Mouse (Mus musculus) T-helper 1 cell (primary cell): Measurements from ENCODE around the gene Adat3.

Source experiments
- in situ Hi-C: fragments of 300-600 bp; cut with MboI, MseI; formaldehyde crosslinking; loops from one replicate; pipeline ENCODE4 v1.15.1; 2025; ENCODE audit warnings: high pct_unique_total_duplicates

Adat3 gene

GRCm38 (mm10) chr10:80650392-80650791 is 47.7 kb downstream of the Adat3 start:
- in situ Hi-C loops: no loop called here

DNA sequence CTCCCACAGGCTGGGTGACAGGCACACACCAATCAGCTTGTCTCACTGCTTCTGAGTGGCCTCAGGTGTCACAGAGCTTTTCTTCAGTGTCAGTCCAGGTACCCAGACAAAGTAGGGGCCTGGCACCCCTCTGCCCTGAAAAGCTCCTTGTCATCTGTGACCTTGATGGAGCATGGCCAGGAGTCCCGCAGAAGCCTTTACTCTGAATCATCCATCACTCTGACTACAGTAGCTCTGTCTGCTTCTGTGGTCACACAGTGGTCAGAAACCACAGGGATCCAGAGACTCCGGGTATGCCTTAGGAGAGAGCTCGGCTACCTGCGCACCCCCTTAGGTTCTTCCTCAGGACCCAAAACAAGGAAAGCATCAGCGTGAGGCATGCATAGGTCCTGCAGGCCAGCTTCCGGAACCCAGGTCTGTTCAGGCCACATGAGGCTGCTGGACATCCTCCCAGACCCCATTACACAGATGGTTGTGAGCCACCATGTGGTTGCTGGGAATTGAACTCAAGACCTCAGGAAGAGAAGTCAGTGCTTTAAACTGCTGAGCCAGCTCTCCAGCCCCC is 50.6 kb downstream of the Adat3 start:
- in situ Hi-C loops: no loop called here

DNA sequence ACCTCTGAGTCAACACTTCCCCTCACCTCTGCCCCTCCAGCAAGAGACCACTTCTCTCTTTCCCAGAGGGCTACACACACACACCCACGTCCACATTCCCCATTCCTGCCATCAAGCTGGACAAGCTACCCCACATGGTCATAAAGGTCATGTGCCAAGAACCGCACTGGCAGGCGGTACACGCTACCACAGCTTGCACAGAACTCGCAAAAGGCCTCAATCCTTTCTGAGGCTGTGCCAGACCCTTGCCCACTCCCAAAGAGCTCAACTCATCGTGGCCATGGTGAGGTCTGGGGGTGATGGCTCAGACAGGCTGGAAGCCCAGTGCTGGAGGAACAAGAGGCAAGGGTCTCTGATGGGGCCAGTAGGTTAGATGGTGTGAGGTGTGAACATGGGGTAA is 52.2 kb downstream of the Adat3 start:
- in situ Hi-C loops: no loop called here

DNA sequence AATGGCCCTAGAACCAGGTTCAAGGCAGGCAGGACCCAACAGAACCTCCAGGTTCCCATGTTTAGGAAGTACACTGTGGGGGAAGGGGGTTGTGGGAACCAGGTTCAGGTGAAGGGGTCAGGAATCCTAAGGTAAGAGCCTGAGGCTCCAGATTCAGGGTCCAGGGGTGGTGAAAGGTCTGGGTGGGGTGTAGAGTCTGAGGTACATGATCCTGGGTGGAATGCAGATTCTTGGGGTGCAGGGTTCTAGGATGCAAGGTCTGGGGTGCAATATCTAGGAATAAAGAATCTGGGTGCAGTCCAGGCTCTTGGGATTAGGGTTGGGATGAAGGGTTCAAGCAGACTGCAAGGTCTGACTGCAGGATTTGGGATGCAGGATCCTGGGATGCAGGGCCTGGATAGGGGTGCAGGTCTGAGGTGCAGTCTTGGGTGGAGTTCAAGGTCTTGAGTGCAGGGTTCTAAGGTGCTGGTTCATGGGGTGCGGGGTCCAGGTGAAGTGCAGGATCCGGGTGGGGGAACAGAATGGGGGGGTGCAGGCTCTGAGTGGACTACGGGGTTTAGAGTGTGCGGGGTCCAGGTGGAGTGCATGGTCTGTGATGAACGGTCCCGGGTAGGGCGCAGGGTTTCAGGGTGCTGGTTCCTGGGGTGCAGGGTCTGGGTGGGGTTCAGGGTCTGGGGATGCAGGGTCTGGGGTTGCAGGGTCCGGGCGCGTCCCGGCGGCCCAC is 52.9 kb downstream of the Adat3 start:
- in situ Hi-C loops: no loop called here

DNA sequence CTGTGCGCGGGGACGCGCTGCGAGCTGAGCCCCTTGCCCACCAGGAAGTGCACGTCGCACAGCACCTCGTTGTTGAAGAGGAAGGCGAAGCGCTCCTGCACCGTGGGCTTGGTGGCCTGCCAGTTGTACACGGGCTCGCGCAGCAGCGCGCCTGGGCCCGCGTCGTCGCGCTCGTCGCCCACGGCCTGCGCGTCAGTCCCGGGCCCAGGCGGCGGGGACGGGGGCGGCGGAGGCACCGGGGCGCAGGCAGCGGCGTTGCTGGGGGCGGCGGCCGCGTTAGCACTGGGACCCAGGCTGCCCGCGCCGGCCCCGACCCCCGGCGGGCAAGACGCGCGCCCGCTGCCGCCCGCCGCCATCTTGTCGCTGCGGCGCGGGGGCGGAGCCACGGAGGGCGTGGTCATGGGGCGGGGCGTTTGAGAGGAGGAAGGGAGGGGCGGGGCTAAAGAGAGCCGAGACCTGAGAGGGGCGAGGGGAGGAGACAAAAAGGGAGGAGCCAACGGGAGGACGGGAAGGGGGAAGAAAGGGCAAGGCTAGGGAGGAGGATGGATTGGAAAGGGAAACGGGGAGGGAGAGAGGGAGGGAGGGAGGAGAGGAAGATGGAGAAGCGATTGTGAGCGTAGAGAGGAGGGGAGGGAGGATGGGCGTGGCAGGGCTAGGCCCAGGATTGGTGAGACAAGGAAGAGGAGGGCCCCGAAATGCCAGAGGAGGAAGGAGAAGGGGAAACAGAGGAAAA is 53.6 kb downstream of the Adat3 start:
- in situ Hi-C loops: no loop called here

DNA sequence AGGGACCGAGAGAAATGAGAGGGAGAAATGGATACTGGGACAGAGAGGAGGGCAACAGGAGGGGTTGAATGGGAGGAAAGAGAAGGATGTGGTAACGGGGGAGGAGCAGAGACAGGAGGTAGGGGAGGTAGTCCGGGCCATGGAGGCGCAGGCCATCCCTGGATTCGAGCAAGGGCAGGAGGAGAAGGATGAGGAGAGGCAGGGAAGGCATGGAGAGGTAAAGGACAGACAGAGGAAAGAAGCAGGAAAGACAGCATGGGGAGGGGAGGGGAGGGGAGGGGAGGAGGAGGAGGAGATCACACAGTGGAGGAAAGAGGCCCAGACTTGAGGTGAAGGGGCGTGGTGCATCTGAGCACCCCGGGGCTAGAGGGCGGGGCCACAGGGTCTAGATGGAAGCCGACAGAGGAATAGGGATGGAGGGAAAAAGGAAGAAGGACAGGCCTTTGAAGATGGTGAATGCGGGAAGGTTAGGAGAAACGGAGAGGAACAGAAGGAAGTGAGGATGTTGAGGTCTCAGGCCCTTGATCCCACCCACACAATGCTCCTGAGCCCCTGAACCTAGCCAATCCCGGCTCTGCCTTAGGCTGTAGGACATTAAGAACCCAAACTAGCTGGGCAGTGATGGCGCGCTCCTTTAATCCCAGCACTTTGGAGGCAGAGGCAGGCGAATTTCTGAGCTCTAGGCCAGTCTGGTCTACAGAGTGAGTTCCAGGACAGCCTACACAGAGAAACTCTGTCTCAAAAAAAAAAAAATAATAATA is 54.4 kb downstream of the Adat3 start, which contains the start of gene Btbd2:
TSS of gene Btbd2 (minus strand) at position 209 of the 761 bp plus-strand sequence.
- in situ Hi-C loops: no loop called here
